Mouse (Mus musculus) midbrain, embryonic 10.5 days (tissue): ENCODE data around the gene Nccrp1. TPM values are rescaled to one million over a fixed set of nuclear protein-coding genes. Genes with fewer than 3 reads are reported as not detected.
A peak's percentile ranks its signal among the peaks of the same experiment; 100 is the strongest.
"Not testable (repeated sequence)": the region's sequence is repeated elsewhere in the genome, so short reads cannot be mapped to it uniquely, and the experiment has no call there.

Source experiments
- DNase-seq: peaks from one replicate; pipeline ENCODE4 v3.0.0-alpha.2; 2017; ENCODE audit warnings: low spot score
- H3K27ac ChIP-seq: fragments of 300-500 bp; sonication (generic); replicated peaks from 2 replicates; pipeline ENCODE4 v1.5.1; 2016; ENCODE audit warnings: mild to moderate bottlenecking
- H3K27me3 ChIP-seq: fragments of 300-500 bp; sonication (generic); 2 replicates; pipeline ENCODE4 v1.6.1; 2016; ENCODE audit warnings: low read depth, mild to moderate bottlenecking; ENCODE audit not compliant: poor library complexity, severe bottlenecking
- H3K36me3 ChIP-seq: fragments of 300-500 bp; sonication (generic); 2 replicates; pipeline ENCODE4 v1.6.1; 2016; ENCODE audit warnings: mild to moderate bottlenecking, moderate library complexity
- H3K4me1 ChIP-seq: fragments of 300-500 bp; sonication (generic); 2 replicates; pipeline ENCODE4 v1.6.1; 2016
- H3K4me3 ChIP-seq: fragments of 300-500 bp; sonication (generic); 2 replicates; pipeline ENCODE4 v1.5.1; 2016; ENCODE audit warnings: mild to moderate bottlenecking, moderate library complexity
- H3K9me3 ChIP-seq: fragments of 300-500 bp; sonication (generic); replicated peaks from 2 replicates; pipeline ENCODE4 v1.6.1; 2016; ENCODE audit warnings: mild to moderate bottlenecking
- WGBS: fragments of 180-500 bp; shearing (Covaris S2); methylation state at CpG from one replicate; pipeline ENCODE4 v1.1.7; 2016; 5-methylcytosine and 5-hydroxymethylcytosine counted together
- polyA plus RNA-seq: library from polyadenylated mRNA; unstranded; fragments of >200 nt; fragmentation: Nextera tagmentation; extraction: Ambion mirVana; gene quantifications from 2 replicates; pipeline ENCODE4 v1.2.1, GENCODE M21; 2016

The Nccrp1 gene
- polyA plus RNA-seq, 1 experiment from 2014 or later = 0.20 TPM

GRCm38 (mm10) chr7:28544051-28544601, 2.9 kb downstream of the Nccrp1 start:
- 2% methylated on average over 27 of the region's 27 CpGs for WGBS
- 0 out of 2 replicates have a peak, but pooled peaks cover 3% of the 10 kb centered on the region for H3K9me3 ChIP-seq
- H3K36me3 ChIP-seq = no peaks in the 10 kb centered on the region
- H3K27me3 ChIP-seq = peaks cover 53% of the 10 kb centered on the region
- peaks cover 40% of the 10 kb centered on the region for H3K4me1 ChIP-seq
- peak overlapping the region; percentile 52 for H3K4me3 ChIP-seq
- peak; percentile 64 for DNase-seq
- H3K27ac ChIP-seq = peak overlapping the region; percentile 81

- H3K4me3 ChIP-seq = no peak within 1 kb of the TSS
- WGBS = 76% methylated on average over 4 of the region's 4 CpGs
- H3K27me3 ChIP-seq = peaks cover 27% of the 10 kb centered on the region
- no peaks in the 10 kb centered on the region for H3K36me3 ChIP-seq
- peaks cover 23% of the 10 kb centered on the region for H3K4me1 ChIP-seq
- DNase-seq = no peak
- no peak within 1 kb of the TSS for H3K27ac ChIP-seq
- H3K9me3 ChIP-seq = 0 out of 2 replicates have a peak, but pooled peaks cover 3% of the 10 kb centered on the region
These were observed 6.5 kb downstream of the Nccrp1 start, which contains the start of gene Sycn for GRCm38 (mm10) chr7:28540526-28540925. Gene Sycn (plus strand): TSS chr7:28540885.

GRCm38 (mm10) chr7:28538886-28539285, 8.2 kb downstream of the Nccrp1 start:
- not testable (repeated sequence) for H3K27ac ChIP-seq, H3K9me3 ChIP-seq, H3K4me1 ChIP-seq, DNase-seq, H3K36me3 ChIP-seq, H3K4me3 ChIP-seq
- H3K27me3 ChIP-seq = peaks cover 10% of the 10 kb centered on the region
- WGBS = 93% methylated on average over 6 of the region's 6 CpGs

GRCm38 (mm10) chr7:28532005-28532404, 15.0 kb downstream of the Nccrp1 start:
- Histone ChIP-seq H3K9me3 (no peaks in the 10 kb centered on the region), H3K36me3 (no peaks in the 10 kb centered on the region), H3K4me1 (peaks cover 10% of the 10 kb centered on the region), H3K27me3 (no peaks in the 10 kb centered on the region), H3K27ac (no peak overlapping the region), H3K4me3 (no peak overlapping the region)
- DNase-seq = no peak
- 80% methylated on average over 8 of the region's 8 CpGs for WGBS

- Histone ChIP-seq H3K9me3 (no peaks in the 10 kb centered on the region), H3K36me3 (no peaks in the 10 kb centered on the region), H3K4me1 (peaks cover 10% of the 10 kb centered on the region), H3K27me3 (no peaks in the 10 kb centered on the region), H3K4me3 (no peak overlapping the region), H3K27ac (no peak overlapping the region)
- DNase-seq = peak; percentile 78
- 11% methylated on average over 19 of the region's 19 CpGs for WGBS
These were observed 18.9 kb downstream of the Nccrp1 start for GRCm38 (mm10) chr7:28527922-28528719.

- not testable (repeated sequence) for H3K27me3 ChIP-seq, DNase-seq, H3K36me3 ChIP-seq, H3K9me3 ChIP-seq, H3K27ac ChIP-seq, H3K4me1 ChIP-seq, H3K4me3 ChIP-seq
- WGBS = 77% methylated on average over 5 of the region's 6 CpGs
These were observed 24.5 kb downstream of the Nccrp1 start, which contains the start of gene Ifnl3 for GRCm38 (mm10) chr7:28522536-28522935. Gene Ifnl3 (plus strand): TSS chr7:28522836.

GRCm38 (mm10) chr7:28511441-28511840, 35.6 kb downstream of the Nccrp1 start:
- H3K4me1 ChIP-seq = no peaks in the 10 kb centered on the region
- H3K9me3 ChIP-seq = no peaks in the 10 kb centered on the region; the same call in 1 of the 2 replicates
- no peak for DNase-seq
- H3K27me3 ChIP-seq = no peaks in the 10 kb centered on the region
- no peak overlapping the region for H3K27ac ChIP-seq
- no peak overlapping the region for H3K4me3 ChIP-seq
- WGBS = 77% methylated on average over 8 of the region's 8 CpGs
- no peaks in the 10 kb centered on the region for H3K36me3 ChIP-seq

GRCm38 (mm10) chr7:28510405-28510974, 36.6 kb downstream of the Nccrp1 start, which contains the start of gene Ifnl2:
Gene Ifnl2 (minus strand): TSS chr7:28510455.
- H3K27ac ChIP-seq, H3K27me3 ChIP-seq, H3K4me1 ChIP-seq, DNase-seq, H3K36me3 ChIP-seq, H3K9me3 ChIP-seq, H3K4me3 ChIP-seq: not testable (repeated sequence)
- 73% methylated on average over 8 of the region's 8 CpGs for WGBS

GRCm38 (mm10) chr7:28509121-28509520, 37.9 kb downstream of the Nccrp1 start:
- not testable (repeated sequence) for H3K4me1 ChIP-seq, H3K27ac ChIP-seq
- WGBS = 84% methylated on average over 2 of the region's 2 CpGs

GRCm38 (mm10) chr7:28505585-28505984, 41.5 kb downstream of the Nccrp1 start:
- H3K27me3 ChIP-seq = no peaks in the 10 kb centered on the region
- no peak overlapping the region for H3K27ac ChIP-seq
- H3K36me3 ChIP-seq = no peaks in the 10 kb centered on the region
- peaks cover 14% of the 10 kb centered on the region; the same call in 1 of the 2 replicates for H3K9me3 ChIP-seq
- no peak overlapping the region for H3K4me3 ChIP-seq
- H3K4me1 ChIP-seq = no peaks in the 10 kb centered on the region
- DNase-seq = no peak
- 10% methylated on average over 5 of the region's 5 CpGs for WGBS

More at GRCm38 (mm10) chr7:28509121-28509520, 37.9 kb downstream of the Nccrp1 start:
- not testable (repeated sequence) for H3K9me3 ChIP-seq, H3K36me3 ChIP-seq, H3K27me3 ChIP-seq, H3K4me3 ChIP-seq, DNase-seq

- Histone ChIP-seq H3K27me3 (0 out of 2 replicates have a peak, but pooled peaks cover 5% of the 10 kb centered on the region), H3K36me3 (no peaks in the 10 kb centered on the region), H3K9me3 (peaks cover 2% of the 10 kb centered on the region; the same call in 1 of the 2 replicates), H3K4me3 (no peak overlapping the region), H3K27ac (no peak overlapping the region), H3K4me1 (peaks cover 20% of the 10 kb centered on the region)
- WGBS = 67% methylated on average over 11 of the region's 11 CpGs
- peak; percentile 31 for DNase-seq
These were observed 51.6 kb downstream of the Nccrp1 start for GRCm38 (mm10) chr7:28495426-28495825.
